Mouse (Mus musculus) left cerebral cortex, postnatal 36 days (tissue): ENCODE data around the gene Olfr169. TPM values are rescaled to one million over a fixed set of nuclear protein-coding genes. Genes with fewer than 3 reads are reported as not detected.
"Not testable (repeated sequence)": the region's sequence is repeated elsewhere in the genome, so short reads cannot be mapped to it uniquely, and the experiment has no call there.

Experiments used
- DNase-seq, 2 experiments: peaks; one replicate each; pipeline ENCODE4 v3.0.0; 2021 to 2022; ENCODE audit warnings: low spot score in 2 of 2, mixed read lengths in 1 of 2
- intact Hi-C: fragments of 180-260 bp; cut with DNase I; formaldehyde crosslinking; loops from one replicate; pipeline ENCODE4 v1.15.1; 2025
- total RNA-seq, 2 experiments: library from RNA; stranded (reverse); gene quantifications; 2 replicates each; pipeline ENCODE4 v1.2.3; 2021

Gene Olfr169
- total RNA-seq, result not detected

GRCm38 (mm10) chr16:19571709-19572108 lies at the start of gene Olfr169:
Gene Olfr169, minus strand, starts transcription at chr16:19571809.
- intact Hi-C loops, result not testable (repeated sequence)

GRCm38 (mm10) chr16:19611782-19612181 lies 40.2 kb upstream of the Olfr169 start, which contains the start of gene Olfr170:
Gene Olfr170, minus strand, starts transcription at chr16:19611882.
- DNase-seq, intact Hi-C loops: not testable (repeated sequence)

More at GRCm38 (mm10) chr16:19571709-19572108, at the start of gene Olfr169:
- not testable (repeated sequence) for DNase-seq

GRCm38 (mm10) chr16:19603166-19603565 lies 31.6 kb upstream of the Olfr169 start:
- intact Hi-C loops, result no loop called here
- DNase-seq, result no peak

- DNase-seq, intact Hi-C loops: not testable (repeated sequence)
Measured at GRCm38 (mm10) chr16:19553429-19553828, 18.2 kb downstream of the Olfr169 start.

- DNase-seq, intact Hi-C loops: not testable (repeated sequence)
Measured at GRCm38 (mm10) chr16:19552246-19552645, 19.4 kb downstream of the Olfr169 start.

GRCm38 (mm10) chr16:19535455-19535854 lies 36.2 kb downstream of the Olfr169 start, which contains the start of gene Olfr168:
Gene Olfr168, minus strand, starts transcription at chr16:19535555.
- DNase-seq, result no peak
- intact Hi-C loops, result no loop called here

- DNase-seq, result no peak
- intact Hi-C loops, result no loop called here
Measured at GRCm38 (mm10) chr16:19522166-19522565, 49.4 kb downstream of the Olfr169 start, which contains the start of gene Olfr167. Gene Olfr167, minus strand, starts transcription at chr16:19522266.

Other genes starting within 250 kb of the Olfr169 start
- not detected for gene Olfr165, start 148.7 kb downstream of the Olfr169 start, total RNA-seq
- gene Olfr166, start 88.1 kb downstream of the Olfr169 start, total RNA-seq, result not detected
- gene Olfr167, start 49.5 kb downstream of the Olfr169 start, total RNA-seq, result not detected
- not detected for gene Olfr168, start 36.3 kb downstream of the Olfr169 start, total RNA-seq
- gene Olfr170, start 40.1 kb upstream of the Olfr169 start, total RNA-seq, result not detected
- gene Olfr171, start 58.1 kb upstream of the Olfr169 start, total RNA-seq, result not detected
- under 1 TPM; 0.15 to 0.16 TPM for gene Lamp3, start 134.6 kb upstream of the Olfr169 start, total RNA-seq
- gene B3gnt5, start 188.4 kb upstream of the Olfr169 start, total RNA-seq, result 1 to 10 TPM in 1 of 2 experiments, under 1 TPM in 1; 0.63 to 1.0 TPM